Mouse (Mus musculus): ENCODE results near the gene Abcc3.

Abcc3 gene

GRCm38 (mm10) chr11:94392672-94393109 is at the start of gene Abcc3:
Gene Abcc3 (minus strand): TSS chr11:94392997.
- H3K27me3 ChIP-seq (ENCODE audit: control insufficient read depth, insufficient read depth, low read length, poor library complexity, severe bottlenecking): no peaks in the 10 kb centered on the region
- no peaks in the 10 kb centered on the region for H3K36me3 ChIP-seq (ENCODE audit: control insufficient read depth, insufficient read depth, low read length, poor library complexity, severe bottlenecking)
- peak; percentile 10 for DNase-seq (ENCODE audit: low read depth, low spot score)

- no peaks in the 10 kb centered on the region for H3K27me3 ChIP-seq (ENCODE audit: control insufficient read depth, insufficient read depth, low read length, poor library complexity, severe bottlenecking)
- H3K36me3 ChIP-seq (ENCODE audit: control insufficient read depth, insufficient read depth, low read length, poor library complexity, severe bottlenecking): no peaks in the 10 kb centered on the region
- no peak for DNase-seq (ENCODE audit: low read depth, low spot score)
Observed at GRCm38 (mm10) chr11:94441752-94442151, 49.0 kb upstream of the Abcc3 start.

GRCm38 (mm10) chr11:94441122-94441521 is 48.3 kb upstream of the Abcc3 start:
- Histone ChIP-seq H3K27me3 (ENCODE audit: control insufficient read depth, insufficient read depth, low read length, poor library complexity, severe bottlenecking) (no peaks in the 10 kb centered on the region), H3K36me3 (ENCODE audit: control insufficient read depth, insufficient read depth, low read length, poor library complexity, severe bottlenecking) (no peaks in the 10 kb centered on the region)
- DNase-seq (ENCODE audit: low read depth, low spot score): no peak

- Histone ChIP-seq H3K27me3 (ENCODE audit: control insufficient read depth, insufficient read depth, low read length, poor library complexity, severe bottlenecking) (no peaks in the 10 kb centered on the region), H3K36me3 (ENCODE audit: control insufficient read depth, insufficient read depth, low read length, poor library complexity, severe bottlenecking) (no peaks in the 10 kb centered on the region)
- DNase-seq (ENCODE audit: low read depth, low spot score): no peak
Observed at GRCm38 (mm10) chr11:94440421-94440820, 47.6 kb upstream of the Abcc3 start.

- DNase-seq (ENCODE audit: low read depth, low spot score): no peak
- Histone ChIP-seq H3K27me3 (ENCODE audit: control insufficient read depth, insufficient read depth, low read length, poor library complexity, severe bottlenecking) (no peaks in the 10 kb centered on the region), H3K36me3 (ENCODE audit: control insufficient read depth, insufficient read depth, low read length, poor library complexity, severe bottlenecking) (no peaks in the 10 kb centered on the region)
Observed at GRCm38 (mm10) chr11:94429011-94429651, 36.3 kb upstream of the Abcc3 start.

- no peak for DNase-seq (ENCODE audit: low read depth, low spot score)
- no peaks in the 10 kb centered on the region for H3K36me3 ChIP-seq (ENCODE audit: control insufficient read depth, insufficient read depth, low read length, poor library complexity, severe bottlenecking)
- H3K27me3 ChIP-seq (ENCODE audit: control insufficient read depth, insufficient read depth, low read length, poor library complexity, severe bottlenecking): no peaks in the 10 kb centered on the region
Observed at GRCm38 (mm10) chr11:94428091-94428835, 35.5 kb upstream of the Abcc3 start.

- H3K27me3 ChIP-seq (ENCODE audit: control insufficient read depth, insufficient read depth, low read length, poor library complexity, severe bottlenecking): no peaks in the 10 kb centered on the region
Observed at GRCm38 (mm10) chr11:94425656-94426055, 32.9 kb upstream of the Abcc3 start.

GRCm38 (mm10) chr11:94425215-94425614 is 32.4 kb upstream of the Abcc3 start:
- DNase-seq (ENCODE audit: low read depth, low spot score): no peak
- Histone ChIP-seq H3K36me3 (ENCODE audit: control insufficient read depth, insufficient read depth, low read length, poor library complexity, severe bottlenecking) (no peaks in the 10 kb centered on the region), H3K27me3 (ENCODE audit: control insufficient read depth, insufficient read depth, low read length, poor library complexity, severe bottlenecking) (no peaks in the 10 kb centered on the region)

More at GRCm38 (mm10) chr11:94425656-94426055, 32.9 kb upstream of the Abcc3 start:
- H3K36me3 ChIP-seq (ENCODE audit: control insufficient read depth, insufficient read depth, low read length, poor library complexity, severe bottlenecking): no peaks in the 10 kb centered on the region
- DNase-seq (ENCODE audit: low read depth, low spot score): no peak

- H3K27me3 ChIP-seq (ENCODE audit: control insufficient read depth, insufficient read depth, low read length, poor library complexity, severe bottlenecking): no peaks in the 10 kb centered on the region
- DNase-seq (ENCODE audit: low read depth, low spot score): no peak
- H3K36me3 ChIP-seq (ENCODE audit: control insufficient read depth, insufficient read depth, low read length, poor library complexity, severe bottlenecking): no peaks in the 10 kb centered on the region
Observed at GRCm38 (mm10) chr11:94424380-94424779, 31.6 kb upstream of the Abcc3 start.

GRCm38 (mm10) chr11:94423855-94424254 is 31.1 kb upstream of the Abcc3 start:
- H3K36me3 ChIP-seq (ENCODE audit: control insufficient read depth, insufficient read depth, low read length, poor library complexity, severe bottlenecking): no peaks in the 10 kb centered on the region
- no peak for DNase-seq (ENCODE audit: low read depth, low spot score)
- no peaks in the 10 kb centered on the region for H3K27me3 ChIP-seq (ENCODE audit: control insufficient read depth, insufficient read depth, low read length, poor library complexity, severe bottlenecking)

GRCm38 (mm10) chr11:94420991-94421390 is 28.2 kb upstream of the Abcc3 start:
- Histone ChIP-seq H3K27me3 (ENCODE audit: control insufficient read depth, insufficient read depth, low read length, poor library complexity, severe bottlenecking) (no peaks in the 10 kb centered on the region), H3K36me3 (ENCODE audit: control insufficient read depth, insufficient read depth, low read length, poor library complexity, severe bottlenecking) (no peaks in the 10 kb centered on the region)
- DNase-seq (ENCODE audit: low read depth, low spot score): no peak

GRCm38 (mm10) chr11:94420325-94420724 is 27.5 kb upstream of the Abcc3 start:
- no peak for DNase-seq (ENCODE audit: low read depth, low spot score)
- Histone ChIP-seq H3K36me3 (ENCODE audit: control insufficient read depth, insufficient read depth, low read length, poor library complexity, severe bottlenecking) (no peaks in the 10 kb centered on the region), H3K27me3 (ENCODE audit: control insufficient read depth, insufficient read depth, low read length, poor library complexity, severe bottlenecking) (no peaks in the 10 kb centered on the region)

- no peak for DNase-seq (ENCODE audit: low read depth, low spot score)
- no peaks in the 10 kb centered on the region for H3K36me3 ChIP-seq (ENCODE audit: control insufficient read depth, insufficient read depth, low read length, poor library complexity, severe bottlenecking)
- H3K27me3 ChIP-seq (ENCODE audit: control insufficient read depth, insufficient read depth, low read length, poor library complexity, severe bottlenecking): no peaks in the 10 kb centered on the region
Observed at GRCm38 (mm10) chr11:94419004-94419727, 26.4 kb upstream of the Abcc3 start.

- H3K27me3 ChIP-seq (ENCODE audit: control insufficient read depth, insufficient read depth, low read length, poor library complexity, severe bottlenecking): no peaks in the 10 kb centered on the region
- H3K36me3 ChIP-seq (ENCODE audit: control insufficient read depth, insufficient read depth, low read length, poor library complexity, severe bottlenecking): no peaks in the 10 kb centered on the region
- no peak for DNase-seq (ENCODE audit: low read depth, low spot score)
Observed at GRCm38 (mm10) chr11:94414042-94414441, 21.2 kb upstream of the Abcc3 start.

- DNase-seq (ENCODE audit: low read depth, low spot score): no peak
- H3K27me3 ChIP-seq (ENCODE audit: control insufficient read depth, insufficient read depth, low read length, poor library complexity, severe bottlenecking): no peaks in the 10 kb centered on the region
- H3K36me3 ChIP-seq (ENCODE audit: control insufficient read depth, insufficient read depth, low read length, poor library complexity, severe bottlenecking): no peaks in the 10 kb centered on the region
Observed at GRCm38 (mm10) chr11:94413516-94413915, 20.7 kb upstream of the Abcc3 start.
